In the genomic region with DNA sequence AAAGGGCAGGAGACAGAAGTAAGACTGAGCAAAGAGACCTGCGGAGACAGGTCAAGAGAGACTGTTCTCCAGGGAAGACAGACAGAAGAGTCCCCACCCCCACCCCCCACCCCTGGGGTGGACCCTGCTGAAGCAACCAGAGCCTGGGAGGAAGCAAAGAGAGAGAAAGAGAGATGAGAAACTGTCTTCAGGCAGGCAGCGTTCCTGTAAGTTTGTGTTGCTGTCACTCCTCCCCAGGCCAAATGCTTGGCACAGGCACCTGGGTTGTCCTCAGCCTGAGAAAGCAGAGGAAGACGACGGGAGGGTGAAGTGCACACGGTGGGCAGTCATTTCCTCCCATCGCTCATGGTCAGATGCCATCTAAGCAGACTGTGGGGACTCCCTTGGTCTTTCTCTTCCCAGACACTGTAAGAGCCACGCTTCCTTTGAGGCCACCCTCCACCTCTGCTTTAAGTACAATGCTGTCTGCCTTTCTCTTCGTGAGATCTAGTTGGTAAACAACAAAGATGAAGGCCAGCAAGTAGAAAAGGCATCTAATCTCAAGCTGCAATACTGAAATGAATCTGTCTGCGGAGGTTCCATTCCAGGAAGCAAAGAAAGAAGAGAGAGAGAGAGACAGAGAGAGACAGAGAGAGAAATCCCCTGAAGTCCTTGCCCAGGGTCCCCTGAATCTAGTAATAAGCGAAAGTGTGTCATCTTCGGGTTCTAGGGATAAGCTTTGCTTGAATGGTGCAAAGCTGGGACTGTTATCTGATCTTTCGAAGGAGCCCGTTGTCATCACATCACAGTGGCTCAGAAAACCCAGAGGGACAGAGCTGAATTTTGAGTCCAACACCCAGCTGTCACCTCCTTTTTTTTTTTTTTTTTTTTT, we compare ENCODE assay signal across 11 mouse cellular contexts. TPM values are rescaled to one million over a fixed set of nuclear protein-coding genes. Genes with fewer than 3 reads are reported as not detected.
DNase-seq lines count a peak whose midpoint lies in the region; ATAC-seq lines count a peak whose summit lies in the region.
"Had no signal": no experiment of that assay in that cellular context is flagged by ENCODE, and none has a peak within 500 bp of the region (broad histone marks: within the 10 kb centered on the region; RNA-seq: fewer than 3 reads in every experiment).

No protein-coding gene starts in this region.

- 81% methylated on average over 13 of the region's 13 CpGs for WGBS in forebrain, embryonic 10.5 days
- WGBS in forebrain, embryonic 12.5 days = 82% methylated on average over 13 of the region's 13 CpGs

- H3K36me3 ChIP-seq in forebrain, embryonic 10.5 days (replicated peaks) = no peaks in the 10 kb centered on the region
- H3K36me3 ChIP-seq in forebrain, embryonic 12.5 days (replicated peaks) = no peaks in the 10 kb centered on the region
- no peaks in the 10 kb centered on the region for H3K36me3 ChIP-seq in megakaryocyte, embryonic 14.5 days (replicated peaks; ENCODE audit: low read length)
- H3K36me3 ChIP-seq: limb, embryonic 12.5 days had no signal

- no peaks in the 10 kb centered on the region for H3K27me3 ChIP-seq in forebrain, embryonic 10.5 days (ENCODE audit: poor library complexity, severe bottlenecking)
- no peaks in the 10 kb centered on the region for H3K27me3 ChIP-seq in forebrain, embryonic 12.5 days
- H3K27me3 ChIP-seq in megakaryocyte, embryonic 14.5 days (replicated peaks) = no peaks in the 10 kb centered on the region
- H3K27me3 ChIP-seq: limb, embryonic 12.5 days had no signal

- H3K4me3 ChIP-seq in forebrain, embryonic 10.5 days = no peak overlapping the region
- no peak overlapping the region for H3K4me3 ChIP-seq in forebrain, embryonic 12.5 days (replicated peaks)
- H3K4me3 ChIP-seq in megakaryocyte, embryonic 14.5 days (replicated peaks) = peak overlapping the region; percentile 79
- H3K4me3 ChIP-seq: limb, embryonic 12.5 days had no signal

- no peak for ATAC-seq in forebrain, embryonic 12.5 days (ENCODE audit: low FRiP score)
- ATAC-seq in megakaryocyte, adult 5-6 weeks (ENCODE audit: poor library complexity, severe bottlenecking) = no peak
- peak; percentile 9 for ATAC-seq in inflammation-experienced regulatory T-cells, adult 6 months

- 0 out of 2 replicates have a peak overlapping the region, but pooled peaks have one; percentile 51 for H3K27ac ChIP-seq in forebrain, embryonic 10.5 days
- H3K27ac ChIP-seq in forebrain, embryonic 12.5 days = no peak overlapping the region
- H3K27ac ChIP-seq: limb, embryonic 12.5 days had no signal

- no peak for DNase-seq in forebrain, embryonic 10.5 days (ENCODE audit: extremely low spot score, low spot score)
- DNase-seq in thymus, postnatal 14 days = peak; percentile 63
- no peak for DNase-seq in lung, adult 18-20 months
- no peak for DNase-seq in layer of hippocampus, postnatal 14 days (ENCODE audit: low spot score in 2 of 2)
- DNase-seq: cerebellum, adult 2 months; kidney, adult 8-10 months had no signal

- H3K4me1 ChIP-seq in forebrain, embryonic 10.5 days = no peaks in the 10 kb centered on the region
- H3K4me1 ChIP-seq in forebrain, embryonic 12.5 days = no peaks in the 10 kb centered on the region
- H3K4me1 ChIP-seq in megakaryocyte, embryonic 14.5 days = peaks cover 56% of the 10 kb centered on the region

- H3K9ac ChIP-seq in forebrain, embryonic 12.5 days = no peak overlapping the region
- H3K9ac ChIP-seq: limb, embryonic 12.5 days had no signal

- H3K4me2 ChIP-seq in forebrain, embryonic 12.5 days = no peak overlapping the region
- H3K4me2 ChIP-seq: limb, embryonic 12.5 days had no signal

- no peaks in the 10 kb centered on the region for H3K9me3 ChIP-seq in forebrain, embryonic 10.5 days
- H3K9me3 ChIP-seq in forebrain, embryonic 12.5 days = no peaks in the 10 kb centered on the region
- no peaks in the 10 kb centered on the region for H3K9me3 ChIP-seq in megakaryocyte, embryonic 14.5 days
- H3K9me3 ChIP-seq: limb, embryonic 12.5 days had no signal

RNA-seq across cellular contexts. Expression of gene Il6st, which starts 37.4 kb away (rescaled TPM):
- polyA plus RNA-seq in forebrain, embryonic 10.5 days (2016; fragmentation: Nextera tagmentation; extraction: Ambion mirVana) = 20.1 and 20.4 TPM in 2 replicates
- 30.4 and 31.6 TPM in 2 replicates for polyA plus RNA-seq in forebrain, embryonic 12.5 days (2016; fragmentation: Nextera tagmentation; extraction: Ambion mirVana)
- polyA plus RNA-seq in megakaryocyte, embryonic 14.5 days (2012; ENCODE audit: insufficient read depth, low replicate concordance) = 0.86 and 2.2 TPM in 2 replicates
- total RNA-seq in megakaryocyte, adult 5-6 weeks (2015) = 77.4 and 84.3 TPM in 2 replicates
- total RNA-seq in megakaryocyte, adult 5-6 weeks (2017) = 94.6 and 108 TPM in 2 replicates
- polyA plus RNA-seq in inflammation-experienced regulatory T-cells, adult 6 months (2017; shearing (Covaris generic)) = 10 to 100 TPM; 14.1 to 58.2 (median 51.0) TPM
- 10 to 100 TPM; 80.3 to 91.4 TPM for total RNA-seq in layer of hippocampus, postnatal 14 days (2021)
